Mouse (Mus musculus) cerebellum, postnatal 14 days (tissue): ENCODE measurements around the gene Olfr46.
"Not testable (repeated sequence)": the region's sequence is repeated elsewhere in the genome, so short reads cannot be mapped to it uniquely, and the experiment has no call there.

Experiments
- DNase-seq, 2 experiments: peaks; one replicate each; pipeline ENCODE4 v3.0.0; 2021; ENCODE audit warnings: mixed read lengths in 2 of 2

The Olfr46 gene

GRCm38 (mm10) chr7:140600969-140601368, at the start of gene Olfr46:
Olfr46 (plus strand) TSS chr7:140601269.
- DNase-seq = not testable (repeated sequence)

GRCm38 (mm10) chr7:140567586-140567985, 33.5 kb upstream of the Olfr46 start, which contains the start of gene Olfr538:
Olfr538 (plus strand) TSS chr7:140567886.
- no peak for DNase-seq

- DNase-seq = not testable (repeated sequence)
Measured at GRCm38 (mm10) chr7:140628670-140629069, 27.6 kb downstream of the Olfr46 start, which contains the start of gene Olfr61. Olfr61 (plus strand) TSS chr7:140628970.

- no peak for DNase-seq
Measured at GRCm38 (mm10) chr7:140630559-140630958, 29.5 kb downstream of the Olfr46 start.

GRCm38 (mm10) chr7:140646152-140646551, 45.1 kb downstream of the Olfr46 start, which contains the start of gene Olfr53:
Olfr53 (plus strand) TSS chr7:140646452.
- DNase-seq = no peak

DNA sequence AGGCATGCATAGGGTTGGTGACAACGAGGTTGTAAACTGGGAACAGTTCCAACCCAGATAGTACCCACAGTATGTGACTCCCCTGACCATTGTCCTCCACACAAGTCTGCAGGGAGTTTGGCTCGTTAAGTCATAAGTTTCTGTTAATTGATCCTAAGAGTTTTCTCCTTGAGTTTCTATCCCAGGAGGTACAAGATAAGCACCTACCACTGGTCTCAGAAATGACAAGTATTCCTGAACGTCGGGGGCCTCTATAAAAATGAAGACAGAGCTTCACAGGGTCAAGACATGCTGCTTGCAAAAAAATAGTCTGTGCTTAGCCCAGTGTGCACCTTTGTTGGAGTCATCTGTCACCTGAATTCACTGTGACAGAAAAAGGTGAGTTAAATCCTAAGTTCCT, 58.6 kb downstream of the Olfr46 start, which contains the start of gene Olfr539:
Gene Olfr539 (plus strand): TSS at position 301 of the 400 bp plus-strand sequence.
- DNase-seq = no peak
